Mouse (Mus musculus): ENCODE measurements around the gene Vax1. TPM values are rescaled to one million over a fixed set of nuclear protein-coding genes. Genes with fewer than 3 reads are reported as not detected.
A peak's percentile ranks its signal among the peaks of the same experiment; 100 is the strongest.

Gene Vax1
- total RNA-seq (2022) = not detected

DNA sequence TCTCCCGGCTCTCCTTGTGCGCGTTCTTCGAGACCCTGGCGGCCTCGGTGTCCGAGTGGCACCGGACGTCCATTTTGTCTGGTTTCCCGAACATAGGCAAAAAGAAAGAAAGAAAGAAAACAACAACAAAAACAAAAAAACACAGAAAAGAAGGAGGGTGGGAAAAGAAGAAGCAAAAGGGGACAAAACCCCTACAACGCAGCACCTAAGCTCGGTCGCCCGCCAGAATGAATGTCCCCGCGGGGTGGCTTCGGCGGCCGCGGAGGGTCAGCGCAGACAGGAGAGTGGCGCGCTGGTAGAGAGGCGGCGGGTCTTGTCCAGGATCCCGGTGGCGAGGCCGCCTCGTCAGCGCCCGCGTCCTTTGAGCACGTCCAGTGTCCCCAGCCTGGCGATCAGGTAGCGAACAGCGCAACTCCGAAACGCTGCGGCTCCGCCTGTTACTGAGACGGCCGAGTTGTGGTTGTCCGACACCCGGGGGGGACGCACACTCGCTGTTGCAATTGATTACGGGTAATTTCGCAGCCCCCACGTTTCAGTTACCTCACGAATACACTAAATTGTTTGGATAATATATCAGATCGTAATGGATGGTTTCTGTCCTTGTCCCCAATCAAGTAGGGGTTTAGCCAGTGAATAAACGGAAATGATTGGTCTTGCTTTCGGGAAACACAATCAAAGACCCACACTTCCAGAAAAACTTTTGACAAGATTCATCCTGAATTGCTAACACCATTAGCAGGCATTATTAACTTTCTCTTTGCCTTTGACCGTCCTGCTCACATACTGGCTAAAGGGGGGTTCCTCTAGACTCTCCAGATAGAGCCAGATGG, at the start of gene Vax1:
Gene Vax1, minus strand, starts transcription at position 121 of the 830 bp plus-strand sequence.
- no peak for DNase-seq

- DNase-seq = no peak
These were observed 49.1 kb upstream of the Vax1 start, which contains the start of gene Kcnk18 for GRCm38 (mm10) chr19:59218991-59219390. Gene Kcnk18, plus strand, starts transcription at chr19:59219214.

DNA sequence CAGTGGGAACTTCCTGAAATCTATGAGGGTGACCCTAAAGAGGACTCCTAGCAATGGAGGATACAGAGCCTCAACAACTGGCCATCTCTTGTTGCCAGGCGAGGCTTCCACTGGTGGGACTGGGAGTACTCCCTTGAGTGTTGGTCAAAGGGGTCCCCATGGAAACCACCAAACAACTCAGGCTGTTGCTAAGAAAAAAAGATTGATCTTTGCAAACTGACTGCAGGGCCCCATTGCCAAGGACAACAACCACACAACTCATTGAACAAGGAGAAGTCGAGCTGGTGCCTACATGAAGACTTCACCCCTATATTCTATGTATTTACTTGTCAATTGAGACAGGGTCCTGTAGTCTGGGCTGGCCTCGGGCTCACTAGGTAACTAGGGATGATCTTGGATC, 47.0 kb upstream of the Vax1 start:
- DNase-seq = no peak

GRCm38 (mm10) chr19:59208986-59209385, 39.1 kb upstream of the Vax1 start:
- DNase-seq = no peak

GRCm38 (mm10) chr19:59208475-59208874, 38.6 kb upstream of the Vax1 start:
- DNase-seq = peak; percentile 15

DNA sequence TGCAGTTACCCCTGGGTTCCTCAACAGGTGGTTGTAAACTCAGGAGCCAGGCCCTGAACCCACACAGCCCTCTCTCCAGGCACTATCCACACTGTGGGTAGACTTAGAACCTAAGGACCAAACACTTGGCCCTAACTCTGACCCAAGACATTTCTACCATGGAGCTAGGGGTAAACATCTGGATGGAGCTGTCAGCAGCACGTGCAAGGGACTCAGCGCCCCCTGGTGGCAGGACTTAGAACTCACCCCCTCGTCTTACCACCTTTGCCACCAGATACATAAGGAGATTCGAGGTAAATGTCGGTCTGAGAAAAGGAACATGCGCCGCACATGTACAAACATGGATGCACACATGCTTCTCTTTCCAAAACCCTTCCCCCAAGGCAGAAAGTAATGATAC, 28.3 kb upstream of the Vax1 start:
- peak; percentile 20 for DNase-seq

DNA sequence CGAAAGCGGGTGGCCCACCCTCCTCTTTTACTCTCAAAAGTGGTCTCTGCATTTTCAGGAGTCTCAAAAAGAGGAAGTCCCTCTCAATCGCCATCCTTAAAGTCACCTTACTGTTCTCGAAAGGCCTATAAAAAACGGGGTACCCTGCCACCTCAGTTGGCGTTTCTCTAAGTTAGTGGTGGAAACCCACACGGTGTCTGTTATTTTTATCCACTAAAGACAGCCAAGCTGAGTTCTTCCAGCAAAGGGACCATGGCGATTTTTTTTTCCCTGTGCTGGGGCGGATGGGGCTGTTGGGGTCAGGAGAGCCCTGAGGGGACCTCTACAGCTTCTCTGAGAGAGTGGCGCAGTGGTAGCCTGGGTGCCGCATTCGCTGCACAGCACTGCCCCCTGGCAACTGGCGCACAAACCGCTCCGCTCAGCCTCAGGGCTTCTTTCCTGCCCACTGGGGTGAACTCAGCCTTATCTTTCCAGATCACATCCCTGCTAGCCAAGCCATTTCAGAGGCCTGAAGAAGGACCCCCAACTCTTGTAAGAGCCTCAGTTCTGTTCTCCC, 26.3 kb upstream of the Vax1 start:
- DNase-seq = peak; percentile 31

DNA sequence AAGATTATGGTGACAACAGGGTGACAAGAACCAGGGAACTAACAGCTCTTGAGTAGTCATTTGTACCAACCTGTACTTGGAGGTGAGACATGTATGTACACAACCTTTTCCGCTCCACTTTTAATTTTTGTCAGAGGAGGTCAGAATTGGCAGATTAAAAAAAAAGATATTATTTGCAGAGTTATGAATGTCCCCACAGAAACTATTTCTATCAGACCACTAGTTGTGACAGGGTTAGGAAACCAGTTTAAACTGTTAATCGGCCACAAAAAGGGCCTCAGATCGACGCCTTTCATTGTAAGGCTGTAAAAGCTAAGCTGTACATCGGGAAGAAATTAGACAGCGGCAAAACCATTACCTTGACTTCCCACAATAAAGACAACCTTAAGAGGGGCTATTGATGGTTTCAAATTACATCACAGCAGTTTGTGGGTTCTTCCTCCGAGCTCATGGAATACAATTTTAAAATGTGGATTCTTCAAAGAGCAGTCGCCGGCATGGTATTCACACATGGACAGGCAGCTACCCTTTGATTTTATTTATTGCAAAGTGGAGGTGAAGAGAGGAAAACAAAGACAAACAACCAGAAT, 25.4 kb upstream of the Vax1 start:
- DNase-seq = no peak

DNA sequence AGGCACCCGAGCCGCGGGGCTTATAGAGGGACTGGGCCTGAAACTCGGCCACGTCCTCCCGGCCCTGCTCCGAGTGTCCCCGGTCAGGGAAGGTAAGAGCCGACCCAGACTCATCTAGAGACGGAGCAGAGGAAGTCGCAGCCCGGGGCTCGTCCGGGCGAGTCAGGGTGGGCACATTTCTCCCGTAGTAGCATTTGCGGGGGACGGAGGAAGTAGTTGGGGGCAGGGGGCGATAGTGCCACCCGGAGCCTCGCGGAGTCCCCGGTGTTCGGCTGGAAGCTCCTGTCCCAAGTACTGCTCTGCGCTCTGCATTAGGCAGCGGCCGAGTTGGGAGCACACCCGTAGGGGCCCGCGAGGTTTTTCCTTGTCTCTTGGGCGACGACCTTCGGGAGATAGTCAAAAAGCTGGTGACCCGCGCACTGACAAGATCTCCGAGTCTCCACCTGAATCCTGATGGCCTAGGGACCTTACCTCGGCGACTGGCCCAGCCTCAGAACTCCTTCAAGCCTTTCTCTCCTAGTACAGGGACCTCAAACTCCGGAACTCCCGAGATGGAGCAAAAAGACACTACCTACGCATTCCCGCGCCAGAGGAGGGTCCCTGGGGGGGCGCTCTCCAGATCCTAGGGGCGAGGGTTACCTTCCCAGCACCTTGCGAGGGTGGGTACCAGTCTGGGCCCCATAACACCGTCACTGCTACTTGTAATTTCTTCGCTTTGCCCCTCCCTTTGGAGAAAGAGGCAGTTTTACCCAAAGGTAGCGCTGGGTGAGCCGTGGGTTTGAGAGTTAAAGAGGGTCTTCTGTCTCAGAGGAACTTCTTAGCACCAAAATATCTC, 24.3 kb upstream of the Vax1 start:
- no peak for DNase-seq

DNA sequence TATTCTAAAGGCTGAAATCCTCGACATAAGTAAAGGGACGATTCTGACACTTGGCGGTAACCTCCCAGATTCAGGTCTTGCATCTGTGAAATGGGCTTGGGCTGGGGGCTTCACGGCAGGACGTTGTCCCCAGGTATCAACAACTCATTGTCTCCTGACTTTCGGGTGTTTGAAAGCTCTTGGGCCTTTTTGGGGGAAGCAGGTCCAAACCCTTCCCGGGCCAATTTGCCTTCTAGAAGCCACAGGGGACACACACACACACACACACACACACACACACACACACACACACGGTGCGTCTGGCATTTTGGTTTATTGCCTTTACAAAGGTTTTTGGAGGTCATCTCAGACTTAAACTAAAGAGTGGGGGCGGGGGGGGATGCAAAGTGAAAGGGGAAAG, 23.6 kb upstream of the Vax1 start:
- DNase-seq = no peak

DNA sequence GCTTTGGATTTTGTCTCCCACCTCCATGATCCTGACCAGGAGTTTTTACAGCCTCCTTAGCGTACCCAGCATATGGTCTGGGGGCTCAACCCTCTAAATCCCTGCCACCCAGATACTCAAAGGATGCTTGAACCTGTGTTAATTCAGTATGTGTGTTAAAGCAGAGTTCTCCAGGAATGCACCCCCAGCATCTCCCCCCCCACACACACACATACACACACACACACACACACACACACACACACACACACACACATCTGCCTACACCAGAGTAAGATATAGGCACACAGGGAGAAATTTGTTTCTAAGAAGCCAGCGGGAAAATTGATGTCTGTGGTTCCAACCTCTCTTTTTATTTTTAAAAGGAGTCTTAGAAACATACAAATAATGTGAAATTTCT, 22.6 kb upstream of the Vax1 start:
- DNase-seq = no peak

DNA sequence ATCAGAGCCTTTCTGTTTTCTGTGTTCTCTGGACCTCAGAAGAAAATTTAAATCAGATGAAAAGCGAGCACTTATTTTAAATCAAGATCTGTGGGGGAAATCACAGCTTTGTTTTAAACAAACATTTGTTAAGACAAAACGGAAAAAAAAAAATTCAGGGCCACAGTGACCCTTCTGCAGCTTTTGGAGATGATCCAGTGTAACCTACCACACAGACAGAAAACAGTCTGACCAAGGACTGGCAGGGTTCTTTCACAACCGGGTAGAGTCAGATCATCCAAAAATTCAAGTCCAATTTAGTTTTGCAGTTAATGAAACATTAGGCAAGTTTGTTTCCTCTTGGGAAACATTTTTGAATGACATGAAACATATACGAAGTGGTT, 21.3 kb upstream of the Vax1 start:
- no peak for DNase-seq

DNA sequence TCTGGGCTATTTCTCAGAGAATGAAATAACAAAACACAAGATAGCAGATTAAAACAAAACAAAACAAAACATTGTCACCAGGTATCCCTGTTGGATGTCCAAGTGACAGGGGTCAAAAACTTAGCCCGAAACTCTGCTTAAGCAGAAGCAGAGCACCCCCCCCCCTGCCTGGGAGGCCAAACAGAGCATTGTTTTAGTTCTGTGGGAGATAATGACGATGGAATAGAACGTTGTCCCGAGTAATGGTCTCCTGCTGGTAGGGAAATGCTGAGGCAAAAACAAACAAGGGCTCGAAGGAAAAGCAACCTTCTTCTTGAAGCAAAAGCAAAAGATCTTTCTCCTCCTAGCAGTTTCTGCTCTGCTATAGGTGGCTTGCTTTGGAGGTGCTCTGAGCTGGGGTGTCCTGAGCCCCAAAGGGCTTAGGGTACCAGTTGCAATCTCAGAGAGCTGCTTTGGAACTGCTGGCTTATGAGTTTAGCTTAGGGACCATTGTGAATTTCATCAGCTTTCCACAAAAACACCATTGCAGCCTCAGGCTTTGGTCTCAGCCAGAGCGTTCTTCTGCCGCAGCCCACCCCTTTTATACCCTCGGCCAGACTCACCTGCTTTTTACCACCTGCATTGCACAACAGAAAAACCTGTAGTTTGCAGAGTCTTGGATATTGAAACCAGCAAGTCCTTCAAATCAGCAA, 20.7 kb upstream of the Vax1 start:
- no peak for DNase-seq

DNA sequence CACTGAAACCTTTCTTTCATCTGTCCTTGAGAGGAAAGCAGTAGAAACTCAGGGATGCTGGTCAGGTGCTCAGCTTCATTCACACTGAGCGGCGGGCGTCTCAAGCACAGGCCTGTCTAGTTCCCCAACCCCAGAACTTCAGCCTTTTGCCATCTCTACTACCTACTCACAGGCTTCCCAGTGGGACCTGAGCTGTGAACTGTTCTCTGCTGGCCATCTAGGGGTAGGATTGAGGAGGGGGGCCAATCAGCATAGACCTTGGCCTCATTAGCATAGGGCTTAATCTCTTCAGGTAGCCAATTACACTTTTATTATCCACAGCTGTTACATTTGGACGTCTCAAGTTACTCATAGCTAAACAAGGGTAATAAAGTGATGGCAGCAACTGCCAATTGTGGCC, 19.1 kb upstream of the Vax1 start:
- DNase-seq = no peak

DNA sequence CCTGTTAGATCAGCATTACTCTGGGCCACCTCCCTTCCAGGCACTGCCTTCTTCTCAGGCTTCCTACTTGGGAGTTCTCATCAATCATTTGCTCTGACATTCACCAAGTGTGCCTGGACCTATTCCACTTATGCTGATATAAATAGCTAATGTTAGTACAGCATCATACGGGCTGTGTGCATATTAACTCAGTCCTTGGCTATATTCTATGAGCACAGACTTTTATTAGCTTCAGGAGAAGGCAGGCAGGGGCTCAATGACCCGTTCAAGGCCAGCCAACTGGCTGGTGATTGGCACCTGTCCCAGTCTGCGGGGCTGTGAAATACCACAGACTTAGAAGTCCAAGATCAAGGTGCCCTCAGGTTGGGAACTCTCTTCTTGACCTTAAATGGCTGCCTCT, 14.1 kb upstream of the Vax1 start:
- no peak for DNase-seq

DNA sequence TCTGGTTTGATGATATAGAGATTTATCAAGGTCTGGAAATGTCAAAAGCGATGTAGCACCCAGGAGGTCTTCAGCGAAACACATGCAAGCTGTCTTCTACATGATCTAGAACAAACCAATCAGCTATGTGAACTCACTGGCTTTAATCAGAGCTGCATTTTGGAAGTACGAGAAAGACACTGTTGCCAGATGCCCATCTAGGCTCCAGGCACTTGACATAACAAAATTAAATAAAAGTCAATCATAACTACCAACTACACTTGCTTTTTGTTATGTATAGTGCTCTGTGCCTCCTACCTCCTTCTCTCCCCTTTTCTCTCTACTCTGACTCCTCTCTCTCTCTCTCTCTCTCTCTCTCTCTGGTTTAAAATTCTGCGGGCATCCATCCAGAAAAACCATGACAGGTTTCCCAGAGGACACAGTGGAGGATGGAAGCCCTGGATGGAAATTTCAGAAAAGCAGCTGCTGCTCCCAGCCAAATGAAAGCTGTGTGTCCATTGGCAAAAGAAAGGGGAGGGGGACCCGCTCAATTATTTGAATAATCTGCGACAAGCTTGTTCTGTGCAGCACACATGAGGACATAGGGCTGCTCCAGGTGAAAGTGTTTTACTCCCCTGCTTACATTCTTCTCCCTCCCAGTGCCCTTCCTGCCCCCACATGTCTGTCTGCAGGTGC, 3.6 kb upstream of the Vax1 start:
- DNase-seq = no peak

DNA sequence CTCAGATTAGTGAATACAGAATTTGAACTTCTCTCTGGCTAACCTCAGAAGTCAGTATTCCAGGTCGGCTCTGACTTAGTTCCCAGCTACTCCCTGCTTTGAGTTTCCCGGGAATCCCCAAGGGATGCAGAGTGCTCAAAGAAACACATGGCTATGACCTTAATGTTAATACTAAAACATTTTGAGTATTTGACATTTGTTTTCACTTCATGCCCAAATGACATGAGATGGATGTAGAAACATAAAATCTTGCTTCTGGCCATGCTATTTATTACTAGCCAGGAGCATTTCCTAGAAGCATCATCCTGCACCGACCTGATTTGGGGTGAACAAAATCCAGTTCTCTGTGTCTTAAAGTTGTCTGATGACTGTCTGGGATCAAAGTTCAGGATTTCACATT, 2.9 kb upstream of the Vax1 start:
- no peak for DNase-seq

DNA sequence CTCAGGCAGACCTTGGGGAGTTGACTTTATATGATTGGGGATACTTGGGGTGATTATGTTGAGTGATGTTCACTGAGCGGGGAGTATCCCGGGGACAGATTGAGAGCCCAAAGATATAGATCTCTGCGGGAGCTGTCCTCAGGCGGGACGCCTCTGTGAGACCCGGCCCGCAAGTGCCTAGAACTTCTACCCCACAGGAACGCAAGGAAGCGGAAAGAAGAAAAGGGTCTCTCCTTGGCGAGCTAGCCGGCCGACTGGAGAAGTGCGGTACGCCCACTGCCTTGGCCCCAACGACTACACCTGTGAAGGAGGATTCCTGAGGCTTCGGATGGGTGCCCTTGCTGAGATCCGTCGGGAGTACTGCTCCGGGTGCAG, 2.0 kb upstream of the Vax1 start:
- DNase-seq = no peak

- no peak for DNase-seq
These were observed 1.5 kb upstream of the Vax1 start for GRCm38 (mm10) chr19:59171151-59171870.

DNA sequence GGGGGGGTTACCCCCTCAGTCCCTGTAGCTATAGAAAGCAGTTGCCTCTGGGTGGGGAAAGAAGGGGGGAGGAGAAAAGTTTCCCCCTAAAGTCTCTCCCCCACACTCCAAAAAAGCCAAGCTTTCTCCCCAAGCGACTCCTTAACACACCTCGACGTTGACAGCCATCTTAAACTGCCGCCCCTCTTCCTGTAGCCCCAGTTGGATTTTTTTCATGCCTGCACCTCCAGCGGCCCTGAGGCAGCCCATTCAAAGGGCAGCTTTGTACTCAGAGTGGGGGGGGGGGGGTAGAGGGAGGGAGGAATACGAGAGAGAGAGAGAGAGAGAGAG, 875 bp upstream of the Vax1 start:
- DNase-seq = no peak
